Mouse (Mus musculus): ENCODE measurements around the gene Catsper4.

Catsper4 gene

GRCm38 (mm10) chr4:134172391-134172790, 54.8 kb downstream of the Catsper4 start:
- DNase-seq: no peak

- DNase-seq: no peak
These were observed 60.3 kb downstream of the Catsper4 start for GRCm38 (mm10) chr4:134166906-134167305.

GRCm38 (mm10) chr4:134165548-134166465, 61.4 kb downstream of the Catsper4 start:
- DNase-seq: no peak

GRCm38 (mm10) chr4:134165024-134165423, 62.2 kb downstream of the Catsper4 start:
- no peak for DNase-seq

GRCm38 (mm10) chr4:134164591-134164990, 62.6 kb downstream of the Catsper4 start:
- no peak for DNase-seq

Data from kidney, postnatal 36 days (tissue).